Mouse (Mus musculus): ENCODE results near the gene Zeb2. TPM values are rescaled to one million over a fixed set of nuclear protein-coding genes. Genes with fewer than 3 reads are reported as not detected.

Zeb2 gene
- polyA plus RNA-seq, 1 experiment from 2014 or later: 28.0 TPM

GRCm38 (mm10) chr2:44978038-44978437, 139.2 kb downstream of the Zeb2 start:
- no peak overlapping the region for H3K9ac ChIP-seq
- H3K36me3 ChIP-seq: no peaks in the 10 kb centered on the region
- ATAC-seq (ENCODE audit: insufficient number of reproducible peaks, low FRiP score): no peak
- H3K27ac ChIP-seq (ENCODE audit: poor library complexity, severe bottlenecking): no peak overlapping the region
- WGBS: 71% methylated on average over 6 of the region's 6 CpGs
- no peak overlapping the region for H3K4me3 ChIP-seq
- no peak overlapping the region for H3K4me2 ChIP-seq
- no peaks in the 10 kb centered on the region for H3K27me3 ChIP-seq (replicated peaks)
- H3K9me3 ChIP-seq (replicated peaks): no peaks in the 10 kb centered on the region
- H3K4me1 ChIP-seq (replicated peaks): 0 out of 2 replicates have a peak, but pooled peaks cover 8% of the 10 kb centered on the region

- Histone ChIP-seq H3K9ac (no peak overlapping the region), H3K4me3 (no peak overlapping the region), H3K27me3 (replicated peaks) (no peaks in the 10 kb centered on the region), H3K27ac (ENCODE audit: poor library complexity, severe bottlenecking) (no peak overlapping the region), H3K36me3 (no peaks in the 10 kb centered on the region), H3K4me2 (no peak overlapping the region), H3K4me1 (replicated peaks) (0 out of 2 replicates have a peak, but pooled peaks cover 8% of the 10 kb centered on the region), H3K9me3 (replicated peaks) (no peaks in the 10 kb centered on the region)
- no peak for ATAC-seq (ENCODE audit: insufficient number of reproducible peaks, low FRiP score)
- WGBS: 74% methylated on average over 2 of the region's 2 CpGs
These were observed 139.6 kb downstream of the Zeb2 start for GRCm38 (mm10) chr2:44977556-44977955.

GRCm38 (mm10) chr2:44977051-44977450, 140.1 kb downstream of the Zeb2 start:
- Histone ChIP-seq H3K4me1 (replicated peaks) (0 out of 2 replicates have a peak, but pooled peaks cover 8% of the 10 kb centered on the region), H3K4me3 (no peak overlapping the region), H3K9me3 (replicated peaks) (no peaks in the 10 kb centered on the region), H3K4me2 (no peak overlapping the region), H3K27ac (ENCODE audit: poor library complexity, severe bottlenecking) (no peak overlapping the region), H3K9ac (no peak overlapping the region), H3K36me3 (no peaks in the 10 kb centered on the region), H3K27me3 (replicated peaks) (no peaks in the 10 kb centered on the region)
- WGBS: 80% methylated on average over 3 of the region's 3 CpGs
- no peak for ATAC-seq (ENCODE audit: insufficient number of reproducible peaks, low FRiP score)

- Histone ChIP-seq H3K4me3 (no peak overlapping the region), H3K4me1 (replicated peaks) (0 out of 2 replicates have a peak, but pooled peaks cover 8% of the 10 kb centered on the region), H3K9ac (no peak overlapping the region), H3K27ac (ENCODE audit: poor library complexity, severe bottlenecking) (no peak overlapping the region), H3K36me3 (no peaks in the 10 kb centered on the region), H3K4me2 (no peak overlapping the region), H3K9me3 (replicated peaks) (no peaks in the 10 kb centered on the region), H3K27me3 (replicated peaks) (no peaks in the 10 kb centered on the region)
- 39% methylated on average over 4 of the region's 4 CpGs for WGBS
- ATAC-seq (ENCODE audit: insufficient number of reproducible peaks, low FRiP score): no peak
These were observed 140.7 kb downstream of the Zeb2 start for GRCm38 (mm10) chr2:44976484-44976883.

GRCm38 (mm10) chr2:44973828-44974227, 143.4 kb downstream of the Zeb2 start:
- no peak for ATAC-seq (ENCODE audit: insufficient number of reproducible peaks, low FRiP score)
- WGBS: 53% methylated on average over 6 of the region's 6 CpGs

GRCm38 (mm10) chr2:44970087-44970646, 147.0 kb downstream of the Zeb2 start:
- Histone ChIP-seq H3K27ac (ENCODE audit: poor library complexity, severe bottlenecking) (no peak overlapping the region), H3K4me1 (replicated peaks) (no peaks in the 10 kb centered on the region; the same call in 1 of the 2 replicates), H3K9me3 (replicated peaks) (no peaks in the 10 kb centered on the region), H3K27me3 (replicated peaks) (no peaks in the 10 kb centered on the region), H3K9ac (no peak overlapping the region), H3K36me3 (no peaks in the 10 kb centered on the region), H3K4me3 (no peak overlapping the region), H3K4me2 (no peak overlapping the region)
- WGBS: 70% methylated on average over 6 of the region's 6 CpGs
- ATAC-seq (ENCODE audit: insufficient number of reproducible peaks, low FRiP score): no peak

More at GRCm38 (mm10) chr2:44973828-44974227, 143.4 kb downstream of the Zeb2 start:
- H3K27ac ChIP-seq (ENCODE audit: poor library complexity, severe bottlenecking): no peak overlapping the region
- no peak overlapping the region for H3K4me2 ChIP-seq
- H3K4me3 ChIP-seq: no peak overlapping the region
- no peaks in the 10 kb centered on the region for H3K9me3 ChIP-seq (replicated peaks)
- no peak overlapping the region for H3K9ac ChIP-seq
- no peaks in the 10 kb centered on the region for H3K36me3 ChIP-seq
- no peaks in the 10 kb centered on the region for H3K27me3 ChIP-seq (replicated peaks)
- 0 out of 2 replicates have a peak, but pooled peaks cover 5% of the 10 kb centered on the region for H3K4me1 ChIP-seq (replicated peaks)

- no peak for ATAC-seq (ENCODE audit: insufficient number of reproducible peaks, low FRiP score)
- Histone ChIP-seq H3K36me3 (no peaks in the 10 kb centered on the region), H3K27ac (ENCODE audit: poor library complexity, severe bottlenecking) (no peak overlapping the region), H3K9ac (no peak overlapping the region), H3K4me3 (no peak overlapping the region), H3K4me2 (no peak overlapping the region), H3K9me3 (replicated peaks) (no peaks in the 10 kb centered on the region), H3K4me1 (replicated peaks) (no peaks in the 10 kb centered on the region; the same call in 1 of the 2 replicates), H3K27me3 (replicated peaks) (no peaks in the 10 kb centered on the region)
- whole genome bisulfite sequencing: 88% methylated on average over 1 of the region's 1 CpGs
These were observed 147.6 kb downstream of the Zeb2 start for GRCm38 (mm10) chr2:44969640-44970039.

- Histone ChIP-seq H3K27ac (ENCODE audit: poor library complexity, severe bottlenecking) (no peak overlapping the region), H3K27me3 (replicated peaks) (no peaks in the 10 kb centered on the region), H3K9ac (no peak overlapping the region), H3K9me3 (replicated peaks) (no peaks in the 10 kb centered on the region), H3K4me3 (no peak overlapping the region), H3K36me3 (no peaks in the 10 kb centered on the region), H3K4me2 (no peak overlapping the region), H3K4me1 (replicated peaks) (no peaks in the 10 kb centered on the region; the same call in 1 of the 2 replicates)
- 74% methylated on average over 2 of the region's 2 CpGs for WGBS
- ATAC-seq (ENCODE audit: insufficient number of reproducible peaks, low FRiP score): no peak
These were observed 148.0 kb downstream of the Zeb2 start for GRCm38 (mm10) chr2:44969226-44969625.

- Histone ChIP-seq H3K9me3 (replicated peaks) (no peaks in the 10 kb centered on the region), H3K27me3 (replicated peaks) (no peaks in the 10 kb centered on the region), H3K36me3 (no peaks in the 10 kb centered on the region), H3K4me2 (no peak overlapping the region), H3K9ac (no peak overlapping the region), H3K4me1 (replicated peaks) (no peaks in the 10 kb centered on the region; the same call in 1 of the 2 replicates), H3K27ac (ENCODE audit: poor library complexity, severe bottlenecking) (no peak overlapping the region), H3K4me3 (no peak overlapping the region)
- no peak for ATAC-seq (ENCODE audit: insufficient number of reproducible peaks, low FRiP score)
- WGBS: 77% methylated on average over 2 of the region's 2 CpGs
These were observed 151.2 kb downstream of the Zeb2 start for GRCm38 (mm10) chr2:44965834-44966555.

- H3K4me1 ChIP-seq (replicated peaks): no peaks in the 10 kb centered on the region; the same call in 1 of the 2 replicates
- H3K36me3 ChIP-seq: no peaks in the 10 kb centered on the region
- no peak overlapping the region for H3K27ac ChIP-seq (ENCODE audit: poor library complexity, severe bottlenecking)
- H3K4me3 ChIP-seq: no peak overlapping the region
- H3K9me3 ChIP-seq (replicated peaks): no peaks in the 10 kb centered on the region
- no peak overlapping the region for H3K4me2 ChIP-seq
- no peaks in the 10 kb centered on the region for H3K27me3 ChIP-seq (replicated peaks)
- no peak for ATAC-seq (ENCODE audit: insufficient number of reproducible peaks, low FRiP score)
- no peak overlapping the region for H3K9ac ChIP-seq
- 79% methylated on average over 5 of the region's 5 CpGs for WGBS
These were observed 154.6 kb downstream of the Zeb2 start for GRCm38 (mm10) chr2:44962620-44963019.

- Histone ChIP-seq H3K4me2 (no peak overlapping the region), H3K27ac (ENCODE audit: poor library complexity, severe bottlenecking) (no peak overlapping the region), H3K9ac (no peak overlapping the region), H3K36me3 (no peaks in the 10 kb centered on the region), H3K27me3 (replicated peaks) (no peaks in the 10 kb centered on the region), H3K9me3 (replicated peaks) (no peaks in the 10 kb centered on the region), H3K4me3 (no peak overlapping the region), H3K4me1 (replicated peaks) (no peaks in the 10 kb centered on the region)
- no peak for ATAC-seq (ENCODE audit: insufficient number of reproducible peaks, low FRiP score)
- 75% methylated on average over 4 of the region's 4 CpGs for WGBS
These were observed 156.0 kb downstream of the Zeb2 start for GRCm38 (mm10) chr2:44961192-44961591.
